Mouse (Mus musculus): ENCODE data around the gene Tmem8b. TPM values are rescaled to one million over a fixed set of nuclear protein-coding genes. Genes with fewer than 3 reads are reported as not detected.

Tmem8b gene
- total RNA-seq, 1 experiment, result 1.4 TPM

- no peak for DNase-seq (ENCODE audit: low read depth, low spot score)
- no peaks in the 10 kb centered on the region for H3K9me3 ChIP-seq (ENCODE audit: control insufficient read depth, insufficient read depth, low read depth, low read length)
- H3K9ac ChIP-seq (ENCODE audit: insufficient read depth, low read depth, low read length, poor library complexity, severe bottlenecking), result no peak overlapping the region
- H3K4me3 ChIP-seq (ENCODE audit: insufficient read depth in 1 of 2, low read depth in 1 of 2, low read length in 2 of 2, poor library complexity in 1 of 2, severe bottlenecking in 1 of 2), result no peak overlapping the region
- peaks cover 5 to 13% of the 10 kb centered on the region in 2 experiments; a peak in 3 of 4 replicates for H3K4me1 ChIP-seq (ENCODE audit: control insufficient read depth in 2 of 2, insufficient read depth in 2 of 2, low read length in 2 of 2, poor library complexity in 1 of 2)
- H3K36me3 ChIP-seq (ENCODE audit: control insufficient read depth, insufficient read depth, low read length, poor library complexity, severe bottlenecking), result no peaks in the 10 kb centered on the region
- no peak for TF ChIP-seq ZC3H11A (IDR thresholded peaks at IDR 0.05; ENCODE audit: borderline replicate concordance, low read depth, low read length)
- TF ChIP-seq HCFC1 (IDR thresholded peaks at IDR 0.05; ENCODE audit: borderline replicate concordance, insufficient read depth, low read length), result no peak
- TF ChIP-seq ZNF384 (IDR thresholded peaks at IDR 0.05; ENCODE audit: low read depth, low read length), result no peak
- no peak for TF ChIP-seq MAFK (IDR thresholded peaks at IDR 0.05; ENCODE audit: insufficient read depth, low read depth, low read length)
- no peak for TF ChIP-seq CHD2 (IDR thresholded peaks at IDR 0.05; ENCODE audit: low read depth, low read length)
- in situ Hi-C loops (cut with MboI; ENCODE audit: low sequenced_read_pairs in 2 of 2, unreplicated experiment in 2 of 2), result loop anchor here (25.0 kb wide), 1 partner anchor 134 kb away; the partner anchor contains the start of gene Olfr155 (in 2 of the 2)
- no peak overlapping the region for H3K27ac ChIP-seq (ENCODE audit: insufficient read depth, low read depth, low read length, poor library complexity, severe bottlenecking)
These were observed 59.8 kb downstream of the Tmem8b start for GRCm38 (mm10) chr4:43728576-43728954.

- in situ Hi-C loops (cut with MboI; ENCODE audit: low sequenced_read_pairs in 2 of 2, unreplicated experiment in 2 of 2), result loop anchor here (25.0 kb wide), 1 partner anchor 133 kb away; the partner anchor contains the start of gene Olfr155 (in 2 of the 2)
- H3K9me3 ChIP-seq (ENCODE audit: control insufficient read depth, insufficient read depth, low read depth, low read length), result no peaks in the 10 kb centered on the region
- H3K9ac ChIP-seq (ENCODE audit: insufficient read depth, low read depth, low read length, poor library complexity, severe bottlenecking), result no peak overlapping the region
- peaks cover 5 to 13% of the 10 kb centered on the region in 2 experiments; a peak in 3 of 4 replicates for H3K4me1 ChIP-seq (ENCODE audit: control insufficient read depth in 2 of 2, insufficient read depth in 2 of 2, low read length in 2 of 2, poor library complexity in 1 of 2)
- no peaks in the 10 kb centered on the region for H3K36me3 ChIP-seq (ENCODE audit: control insufficient read depth, insufficient read depth, low read length, poor library complexity, severe bottlenecking)
- H3K4me3 ChIP-seq (ENCODE audit: insufficient read depth in 1 of 2, low read depth in 1 of 2, low read length in 2 of 2, poor library complexity in 1 of 2, severe bottlenecking in 1 of 2), result no peak overlapping the region
- TF ChIP-seq MAFK (IDR thresholded peaks at IDR 0.05; ENCODE audit: insufficient read depth, low read depth, low read length) (no peak), ZC3H11A (IDR thresholded peaks at IDR 0.05; ENCODE audit: borderline replicate concordance, low read depth, low read length) (no peak), CHD2 (IDR thresholded peaks at IDR 0.05; ENCODE audit: low read depth, low read length) (no peak), ZNF384 (IDR thresholded peaks at IDR 0.05; ENCODE audit: low read depth, low read length) (no peak), HCFC1 (IDR thresholded peaks at IDR 0.05; ENCODE audit: borderline replicate concordance, insufficient read depth, low read length) (no peak)
- no peak for DNase-seq (ENCODE audit: low read depth, low spot score)
- no peak overlapping the region for H3K27ac ChIP-seq (ENCODE audit: insufficient read depth, low read depth, low read length, poor library complexity, severe bottlenecking)
These were observed 60.4 kb downstream of the Tmem8b start for GRCm38 (mm10) chr4:43729126-43729525.

GRCm38 (mm10) chr4:43729794-43730550, 61.2 kb downstream of the Tmem8b start, which contains the start of gene Spaar:
Gene Spaar, plus strand, starts transcription at chr4:43730034.
- no peaks in the 10 kb centered on the region for H3K36me3 ChIP-seq (ENCODE audit: control insufficient read depth, insufficient read depth, low read length, poor library complexity, severe bottlenecking)
- DNase-seq (ENCODE audit: low read depth, low spot score), result no peak
- no peak within 1 kb of the TSS for H3K9ac ChIP-seq (ENCODE audit: insufficient read depth, low read depth, low read length, poor library complexity, severe bottlenecking)
- H3K27ac ChIP-seq (ENCODE audit: insufficient read depth, low read depth, low read length, poor library complexity, severe bottlenecking), result no peak within 1 kb of the TSS
- no peaks in the 10 kb centered on the region for H3K9me3 ChIP-seq (ENCODE audit: control insufficient read depth, insufficient read depth, low read depth, low read length)
- H3K4me1 ChIP-seq (ENCODE audit: control insufficient read depth in 2 of 2, insufficient read depth in 2 of 2, low read length in 2 of 2, poor library complexity in 1 of 2), result peaks cover 5 to 13% of the 10 kb centered on the region in 2 experiments; a peak in 3 of 4 replicates
- no peak within 1 kb of the TSS for H3K4me3 ChIP-seq (ENCODE audit: insufficient read depth in 1 of 2, low read depth in 1 of 2, low read length in 2 of 2, poor library complexity in 1 of 2, severe bottlenecking in 1 of 2)
- TF ChIP-seq ZC3H11A (IDR thresholded peaks at IDR 0.05; ENCODE audit: borderline replicate concordance, low read depth, low read length) (no peak), MAFK (IDR thresholded peaks at IDR 0.05; ENCODE audit: insufficient read depth, low read depth, low read length) (no peak), HCFC1 (IDR thresholded peaks at IDR 0.05; ENCODE audit: borderline replicate concordance, insufficient read depth, low read length) (no peak), CHD2 (IDR thresholded peaks at IDR 0.05; ENCODE audit: low read depth, low read length) (no peak), ZNF384 (IDR thresholded peaks at IDR 0.05; ENCODE audit: low read depth, low read length) (no peak)
- in situ Hi-C loops (cut with MboI; ENCODE audit: low sequenced_read_pairs in 2 of 2, unreplicated experiment in 2 of 2), result loop anchor here (25.0 kb wide), 1 partner anchor 132 kb away; the partner anchor contains the start of gene Olfr155 (in 2 of the 2)

- Histone ChIP-seq H3K9ac (ENCODE audit: insufficient read depth, low read depth, low read length, poor library complexity, severe bottlenecking) (no peak overlapping the region), H3K27ac (ENCODE audit: insufficient read depth, low read depth, low read length, poor library complexity, severe bottlenecking) (no peak overlapping the region), H3K4me3 (ENCODE audit: insufficient read depth in 1 of 2, low read depth in 1 of 2, low read length in 2 of 2, poor library complexity in 1 of 2, severe bottlenecking in 1 of 2) (no peak overlapping the region), H3K9me3 (ENCODE audit: control insufficient read depth, insufficient read depth, low read depth, low read length) (no peaks in the 10 kb centered on the region), H3K36me3 (ENCODE audit: control insufficient read depth, insufficient read depth, low read length, poor library complexity, severe bottlenecking) (no peaks in the 10 kb centered on the region), H3K4me1 (ENCODE audit: control insufficient read depth in 2 of 2, insufficient read depth in 2 of 2, low read length in 2 of 2, poor library complexity in 1 of 2) (peaks cover 5 to 13% of the 10 kb centered on the region in 2 experiments; a peak in 3 of 4 replicates)
- no peak for DNase-seq (ENCODE audit: low read depth, low spot score)
- in situ Hi-C loops (cut with MboI; ENCODE audit: low sequenced_read_pairs in 2 of 2, unreplicated experiment in 2 of 2), result loop anchor here (25.0 kb wide), 1 partner anchor 131 kb away; the partner anchor contains the start of gene Olfr155 (in 2 of the 2)
- TF ChIP-seq HCFC1 (IDR thresholded peaks at IDR 0.05; ENCODE audit: borderline replicate concordance, insufficient read depth, low read length) (no peak), ZC3H11A (IDR thresholded peaks at IDR 0.05; ENCODE audit: borderline replicate concordance, low read depth, low read length) (no peak), ZNF384 (IDR thresholded peaks at IDR 0.05; ENCODE audit: low read depth, low read length) (no peak), CHD2 (IDR thresholded peaks at IDR 0.05; ENCODE audit: low read depth, low read length) (no peak)
These were observed 62.1 kb downstream of the Tmem8b start for GRCm38 (mm10) chr4:43730750-43731297.

All from ES-E14 (cell line).